Mouse (Mus musculus) hindbrain, postnatal 0 days (tissue): ENCODE measurements around the gene Olfr452. TPM values are rescaled to one million over a fixed set of nuclear protein-coding genes. Genes with fewer than 3 reads are reported as not detected.
A peak's percentile ranks its signal among the peaks of the same experiment; 100 is the strongest.

Source experiments
- ATAC-seq: fragments of 200-750 bp; cut with Nextera tagmentation; 2 replicates; pipeline ENCODE4 v1.8.0; 2017; ENCODE audit warnings: mild to moderate bottlenecking, moderate TSS enrichment, moderate library complexity
- DNase-seq: peaks from one replicate; pipeline ENCODE4 v3.0.0-alpha.2; 2015; ENCODE audit warnings: low spot score
- H3K27ac ChIP-seq: fragments of 300-500 bp; sonication (generic); 2 replicates; pipeline ENCODE4 v1.5.1; 2014; ENCODE audit warnings: mild to moderate bottlenecking
- H3K27me3 ChIP-seq: fragments of 300-500 bp; sonication (generic); 2 replicates; pipeline ENCODE4 v1.6.1; 2014; ENCODE audit warnings: low read length, mixed read lengths; ENCODE audit not compliant: insufficient read depth
- H3K36me3 ChIP-seq: fragments of 300-500 bp; sonication (generic); 2 replicates; pipeline ENCODE4 v1.6.1; 2014; ENCODE audit warnings: low read length, mixed read lengths; ENCODE audit not compliant: insufficient read depth
- H3K4me1 ChIP-seq: fragments of 300-500 bp; sonication (generic); 2 replicates; pipeline ENCODE4 v1.6.1; 2014; ENCODE audit warnings: antibody characterized with exemption, low read length, mixed read lengths; ENCODE audit not compliant: insufficient read depth
- H3K4me2 ChIP-seq: fragments of 300-500 bp; sonication (generic); 2 replicates; pipeline ENCODE4 v1.6.1; 2014; ENCODE audit warnings: low read depth, mild to moderate bottlenecking, low read length, moderate library complexity, mixed read lengths
- H3K4me3 ChIP-seq: fragments of 300-500 bp; sonication (generic); 2 replicates; pipeline ENCODE4 v1.5.1; 2014; ENCODE audit warnings: low read length
- H3K9ac ChIP-seq: fragments of 300-500 bp; sonication (generic); replicated peaks from 2 replicates; pipeline ENCODE4 v1.6.1; 2014; ENCODE audit warnings: mild to moderate bottlenecking, low read length, moderate library complexity, mixed read lengths
- H3K9me3 ChIP-seq: fragments of 300-500 bp; sonication (generic); 2 replicates; pipeline ENCODE4 v1.6.1; 2016; ENCODE audit warnings: low read length, mixed read lengths
- CTCF ChIP-seq: IDR thresholded peaks from 2 replicates; pipeline ENCODE4 v1.5.1; 2016; ENCODE audit warnings: antibody characterized with exemption, control low read depth, low read depth
- WGBS: fragments of 180-500 bp; shearing (Covaris S2); extraction: QIAGEN DNeasy Blood & Tissue Kit; methylation state at CpG from one replicate; pipeline ENCODE4 v1.1.7; 2014; 5-methylcytosine and 5-hydroxymethylcytosine counted together
- polyA plus RNA-seq: library from polyadenylated mRNA; unstranded; fragments of >200 nt; fragmentation: Nextera tagmentation; extraction: Ambion mirVana; gene quantifications from 2 replicates; pipeline ENCODE4 v1.2.1, GENCODE M21; 2015
- total RNA-seq: library from RNA; depleted of rRNA; stranded (reverse); fragments of >200 nt; gene quantifications from 2 replicates; pipeline ENCODE4 v1.2.3, GENCODE M21; 2014; rRNA removed

Gene Olfr452
- total RNA-seq (not detected in 2 replicates), polyA plus RNA-seq (not detected in 2 replicates)

DNA sequence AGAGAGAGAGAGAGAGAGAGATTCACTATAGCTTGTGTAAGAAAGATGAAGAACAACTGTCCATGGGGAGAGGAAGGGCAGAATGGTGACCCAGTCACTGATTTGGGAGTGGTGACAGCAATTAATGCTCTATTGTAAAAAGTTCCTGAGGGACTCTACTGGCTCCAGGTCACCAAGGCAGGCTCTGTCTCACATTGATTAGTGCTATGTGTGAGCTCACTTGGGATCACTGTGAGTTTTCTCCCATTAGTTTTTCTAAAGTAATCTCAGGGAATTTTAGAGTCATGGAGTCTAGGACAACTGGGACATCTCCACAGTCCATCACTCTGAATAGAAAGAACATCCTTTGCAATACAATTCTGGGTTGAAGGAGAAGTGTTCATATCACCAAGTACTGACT lies at the start of gene Olfr452:
Gene Olfr452, plus strand, starts transcription at position 301 of the 400 bp plus-strand sequence.
- ATAC-seq = no peak
- H3K36me3 ChIP-seq = no peaks in the 10 kb centered on the region
- no peaks in the 10 kb centered on the region for H3K27me3 ChIP-seq
- no peak within 1 kb of the TSS for H3K4me2 ChIP-seq
- no peaks in the 10 kb centered on the region for H3K4me1 ChIP-seq
- no peak within 1 kb of the TSS for H3K27ac ChIP-seq
- DNase-seq = no peak
- H3K4me3 ChIP-seq = no peak within 1 kb of the TSS
- no peak for TF ChIP-seq CTCF
- H3K9ac ChIP-seq = no peak within 1 kb of the TSS
- no peaks in the 10 kb centered on the region for H3K9me3 ChIP-seq

GRCm38 (mm10) chr6:42739071-42739470 lies 45.8 kb upstream of the Olfr452 start, which contains the start of gene Olfr453:
Gene Olfr453 (plus strand): TSS chr6:42739371.
- H3K4me2 ChIP-seq = no peak within 1 kb of the TSS
- no peak within 1 kb of the TSS for H3K27ac ChIP-seq
- no peaks in the 10 kb centered on the region for H3K27me3 ChIP-seq
- no peak for TF ChIP-seq CTCF
- 89% methylated on average over 1 of the region's 1 CpGs for WGBS
- ATAC-seq (no peak), DNase-seq (no peak)
- H3K4me1 ChIP-seq = no peaks in the 10 kb centered on the region
- H3K9ac ChIP-seq = no peak within 1 kb of the TSS
- no peak within 1 kb of the TSS for H3K4me3 ChIP-seq
- no peaks in the 10 kb centered on the region; the same call in 1 of the 2 replicates for H3K9me3 ChIP-seq
- H3K36me3 ChIP-seq = no peaks in the 10 kb centered on the region

- Histone ChIP-seq H3K27me3 (no peaks in the 10 kb centered on the region), H3K9ac (no peak overlapping the region), H3K36me3 (no peaks in the 10 kb centered on the region), H3K9me3 (no peaks in the 10 kb centered on the region), H3K4me3 (no peak overlapping the region), H3K4me2 (no peak overlapping the region), H3K27ac (no peak overlapping the region), H3K4me1 (no peaks in the 10 kb centered on the region)
- 80% methylated on average over 5 of the region's 5 CpGs for WGBS
- no peak for ATAC-seq
- no peak for TF ChIP-seq CTCF
- DNase-seq = no peak
Observed at GRCm38 (mm10) chr6:42742303-42742702, 42.6 kb upstream of the Olfr452 start.

- no peaks in the 10 kb centered on the region for H3K4me1 ChIP-seq
- H3K9ac ChIP-seq = no peak overlapping the region
- H3K27me3 ChIP-seq = no peaks in the 10 kb centered on the region
- no peaks in the 10 kb centered on the region for H3K36me3 ChIP-seq
- no peak overlapping the region for H3K4me2 ChIP-seq
- DNase-seq (no peak), ATAC-seq (no peak)
- H3K4me3 ChIP-seq = no peak overlapping the region
- TF ChIP-seq CTCF = no peak
- no peak overlapping the region for H3K27ac ChIP-seq
- H3K9me3 ChIP-seq = no peaks in the 10 kb centered on the region
Observed at GRCm38 (mm10) chr6:42747846-42748245, 37.0 kb upstream of the Olfr452 start.

- Histone ChIP-seq H3K4me2 (no peak within 1 kb of the TSS), H3K9ac (no peak within 1 kb of the TSS), H3K4me3 (no peak within 1 kb of the TSS), H3K27me3 (no peaks in the 10 kb centered on the region), H3K36me3 (no peaks in the 10 kb centered on the region), H3K4me1 (no peaks in the 10 kb centered on the region), H3K27ac (no peak within 1 kb of the TSS), H3K9me3 (no peaks in the 10 kb centered on the region)
- WGBS = 77% methylated on average over 1 of the region's 1 CpGs
- DNase-seq (no peak), ATAC-seq (no peak)
- TF ChIP-seq CTCF = no peak
Observed at GRCm38 (mm10) chr6:42756104-42756503, 28.8 kb upstream of the Olfr452 start, which contains the start of gene Olfr38. Gene Olfr38 (plus strand): TSS chr6:42756404.

DNA sequence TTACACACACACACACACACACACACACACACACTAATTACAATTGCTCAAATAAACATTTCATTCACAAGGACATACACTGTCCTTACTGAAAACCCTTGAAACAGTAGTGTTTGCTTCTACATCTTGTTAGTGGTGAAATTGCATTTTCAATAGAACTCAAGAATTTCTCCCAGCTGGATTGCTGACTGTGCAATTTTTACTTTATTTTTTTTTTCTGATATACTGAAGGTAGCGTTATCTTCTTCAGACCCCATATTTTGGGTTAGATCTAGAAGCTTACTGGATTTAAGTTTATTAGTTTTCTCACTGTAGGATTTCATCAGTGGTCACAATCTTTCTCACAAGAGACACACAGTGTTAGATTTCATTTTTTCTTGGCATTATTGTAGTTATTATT lies 7.8 kb upstream of the Olfr452 start:
- DNase-seq = no peak
- TF ChIP-seq CTCF = no peak
- H3K27ac ChIP-seq = no peak overlapping the region
- no peaks in the 10 kb centered on the region for H3K4me1 ChIP-seq
- no peak for ATAC-seq
- 97% methylated on average over 1 of the region's 1 CpGs for WGBS
- H3K4me3 ChIP-seq = no peak overlapping the region
- H3K4me2 ChIP-seq = no peak overlapping the region
- H3K9me3 ChIP-seq = no peaks in the 10 kb centered on the region
- H3K27me3 ChIP-seq = no peaks in the 10 kb centered on the region
- H3K9ac ChIP-seq = no peak overlapping the region
- no peaks in the 10 kb centered on the region for H3K36me3 ChIP-seq

DNA sequence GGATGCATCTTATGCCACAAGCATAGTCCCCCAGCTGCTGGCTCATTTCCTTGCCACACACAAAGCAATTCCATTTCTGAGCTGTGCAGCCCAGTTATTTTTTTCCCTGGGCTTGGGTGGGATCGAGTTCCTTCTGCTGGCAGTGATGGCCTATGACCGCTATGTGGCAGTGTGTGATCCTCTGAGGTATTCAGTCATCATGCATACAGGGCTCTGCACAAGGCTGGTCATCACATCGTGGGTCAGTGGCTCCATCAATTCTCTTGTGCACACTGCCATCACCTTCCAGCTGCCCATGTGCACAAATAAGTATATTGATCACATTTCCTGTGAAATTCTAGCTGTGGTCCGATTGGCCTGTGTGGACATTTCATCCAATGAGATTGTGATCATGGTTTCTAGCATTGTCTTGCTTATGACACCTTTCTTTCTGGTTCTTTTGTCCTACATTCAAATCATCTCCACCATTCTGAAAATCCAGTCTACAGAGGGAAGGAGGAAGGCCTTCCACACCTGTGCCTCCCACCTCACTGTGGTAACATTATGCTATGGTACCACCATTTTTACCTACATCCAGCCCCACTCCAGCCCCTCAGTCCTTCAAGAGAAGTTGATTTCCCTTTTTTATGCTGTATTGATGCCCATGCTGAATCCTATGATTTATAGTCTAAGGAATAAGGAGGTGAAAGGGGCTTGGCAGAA lies 5.5 kb downstream of the Olfr452 start:
- Histone ChIP-seq H3K36me3 (no peaks in the 10 kb centered on the region), H3K4me3 (no peak overlapping the region), H3K9ac (no peak overlapping the region), H3K4me2 (no peak overlapping the region), H3K27ac (no peak overlapping the region), H3K27me3 (no peaks in the 10 kb centered on the region), H3K4me1 (no peaks in the 10 kb centered on the region), H3K9me3 (no peaks in the 10 kb centered on the region)
- no peak for DNase-seq
- peak; percentile 25; the same call in 1 of the 2 replicates for TF ChIP-seq CTCF
- peak; percentile 75 for ATAC-seq
- 39% methylated on average over 4 of the region's 4 CpGs for WGBS
